Comparison of ENCODE assay signal across 9 mouse cellular contexts in genomic region chr19:30030636-30031467, GRCm38 (mm10). TPM values are rescaled to one million over a fixed set of nuclear protein-coding genes. Genes with fewer than 3 reads are reported as not detected.
DNase-seq lines count a peak whose midpoint lies in the region; ATAC-seq lines count a peak whose summit lies in the region.
"Had no signal": no experiment of that assay in that cellular context is flagged by ENCODE, and none has a peak within 500 bp of the region (broad histone marks: within the 10 kb centered on the region; RNA-seq: fewer than 3 reads in every experiment).

No protein-coding gene starts in this region.

- ATAC-seq in CD4-positive, CD25-positive, alpha-beta regulatory T cell, adult 4 months = peak; percentile 13
- ATAC-seq in forebrain, embryonic 16.5 days = no peak
- ATAC-seq in midbrain, embryonic 11.5 days (ENCODE audit: low FRiP score) = peak; percentile 8; the same call in 1 of the 2 replicates

- under 1% methylated on average over 69 of the region's 92 CpGs for WGBS in forebrain, embryonic 16.5 days
- under 1% methylated on average over 81 of the region's 92 CpGs for WGBS in midbrain, embryonic 11.5 days

- no peaks in the 10 kb centered on the region for H3K36me3 ChIP-seq in forebrain, embryonic 16.5 days (ENCODE audit: control insufficient read depth, insufficient read depth)
- no peaks in the 10 kb centered on the region for H3K36me3 ChIP-seq in midbrain, embryonic 11.5 days (ENCODE audit: control insufficient read depth, insufficient read depth, low read length)

- H3K9ac ChIP-seq in forebrain, embryonic 16.5 days (replicated peaks; ENCODE audit: low read depth, low read length) = peak overlapping the region; percentile 99
- peak overlapping the region; percentile 98 for H3K9ac ChIP-seq in midbrain, embryonic 11.5 days (ENCODE audit: low read length)

- no peaks in the 10 kb centered on the region for H3K27me3 ChIP-seq in forebrain, embryonic 16.5 days (replicated peaks; ENCODE audit: control insufficient read depth, insufficient read depth, low read length)
- no peaks in the 10 kb centered on the region for H3K27me3 ChIP-seq in midbrain, embryonic 11.5 days (ENCODE audit: control insufficient read depth, insufficient read depth, low read length)

- H3K27ac ChIP-seq in forebrain, embryonic 16.5 days (ENCODE audit: low read length) = peak overlapping the region; percentile 95
- peak overlapping the region; percentile 89 for H3K27ac ChIP-seq in midbrain, embryonic 11.5 days (ENCODE audit: low read depth, low read length)

- H3K4me2 ChIP-seq in forebrain, embryonic 16.5 days (ENCODE audit: low read length) = peak overlapping the region; percentile 85
- H3K4me2 ChIP-seq in midbrain, embryonic 11.5 days = peak overlapping the region; percentile 42

- H3K4me1 ChIP-seq in forebrain, embryonic 16.5 days (replicated peaks; ENCODE audit: control insufficient read depth, insufficient read depth, low read length) = peaks cover 27% of the 10 kb centered on the region
- H3K4me1 ChIP-seq in midbrain, embryonic 11.5 days (ENCODE audit: control insufficient read depth, insufficient read depth, low read length) = peaks cover 22% of the 10 kb centered on the region

- DNase-seq in gastrocnemius, postnatal 10 days = peak; percentile 45
- no peak for DNase-seq in gastrocnemius, adult 8-10 months (ENCODE audit: low spot score in 2 of 2)
- peak; percentile 71 for DNase-seq in cerebellum, adult 11-12 months
- peak; percentile 22 to 45 for DNase-seq in kidney, postnatal 25 days
- DNase-seq in midbrain, embryonic 11.5 days (ENCODE audit: low spot score, missing footprints) = peak; percentile 95
- DNase-seq in testis, postnatal 10 days (ENCODE audit: low spot score) = peak; percentile 62

- no peaks in the 10 kb centered on the region for H3K9me3 ChIP-seq in forebrain, embryonic 16.5 days (ENCODE audit: control insufficient read depth, low read length)
- no peaks in the 10 kb centered on the region for H3K9me3 ChIP-seq in midbrain, embryonic 11.5 days (ENCODE audit: control insufficient read depth, low read length)

- peak overlapping the region; percentile 97 for H3K4me3 ChIP-seq in forebrain, embryonic 16.5 days (replicated peaks; ENCODE audit: low read length)
- H3K4me3 ChIP-seq in midbrain, embryonic 11.5 days (ENCODE audit: low read depth, low read length) = peak overlapping the region; percentile 89

RNA-seq across cellular contexts. Expression of gene Uhrf2, which starts 0.5 kb away (rescaled TPM):
- total RNA-seq in gastrocnemius, postnatal 10 days (2021) = 10 to 100 TPM; 15.7 to 23.4 TPM
- 10 to 100 TPM; 10.1 to 14.6 (median 12.9) TPM for total RNA-seq in gastrocnemius, adult 8-10 months (2022)
- 10 to 100 TPM; 33.8 to 49.0 TPM for polyA plus RNA-seq in CD4-positive, CD25-positive, alpha-beta regulatory T cell, adult 4 months (2017; shearing (Covaris generic))
- 73.3 and 74.2 TPM in 2 replicates for polyA plus RNA-seq in forebrain, embryonic 16.5 days (2015; fragmentation: Nextera tagmentation; extraction: Ambion mirVana)
- 80.3 and 85.2 TPM in 2 replicates for polyA plus RNA-seq in midbrain, embryonic 11.5 days (2014; fragmentation: Nextera tagmentation; extraction: Ambion mirVana)

RNA-seq across cellular contexts. Expression of gene Trpd52l3, which starts 27.3 kb away (rescaled TPM):
- not detected for total RNA-seq in gastrocnemius, postnatal 10 days (2021)
- not detected for total RNA-seq in gastrocnemius, adult 8-10 months (2022)
- not detected for polyA plus RNA-seq in CD4-positive, CD25-positive, alpha-beta regulatory T cell, adult 4 months (2017; shearing (Covaris generic))
- polyA plus RNA-seq in forebrain, embryonic 16.5 days (2015; fragmentation: Nextera tagmentation; extraction: Ambion mirVana) = not detected in 2 replicates
- not detected in 2 replicates for polyA plus RNA-seq in midbrain, embryonic 11.5 days (2014; fragmentation: Nextera tagmentation; extraction: Ambion mirVana)
- total RNA-seq: left cerebral cortex, postnatal 10 days had no signal

Comparison
In these comparisons a context has a peak if more than half of its experiments do, and no peak if none do; other contexts are left out.
1. DNase-seq: peak in gastrocnemius, postnatal 10 days (single experiment), cerebellum, adult 11-12 months (single experiment), kidney, postnatal 25 days (2 of 2), midbrain, embryonic 11.5 days (single experiment) and testis, postnatal 10 days (single experiment); none in gastrocnemius, adult 8-10 months (0 of 2).